Mouse (Mus musculus): ENCODE data around the gene Gm136.

The Gm136 gene

GRCm38 (mm10) chr4:34707248-34707647, 48.8 kb downstream of the Gm136 start:
- DNase-seq, result no peak

GRCm38 (mm10) chr4:34703029-34703428, 53.0 kb downstream of the Gm136 start:
- no peak for DNase-seq

- DNase-seq, result no peak
Measured at GRCm38 (mm10) chr4:34702231-34702630, 53.8 kb downstream of the Gm136 start.

- peak; percentile 62 to 69 for DNase-seq
Measured at GRCm38 (mm10) chr4:34701528-34701927, 54.5 kb downstream of the Gm136 start.

All from lung, postnatal 4 days (tissue).